Mouse (Mus musculus): Measurements from ENCODE around the gene Ddx41. TPM values are rescaled to one million over a fixed set of nuclear protein-coding genes. Genes with fewer than 3 reads are reported as not detected.
A peak's percentile ranks its signal among the peaks of the same experiment; 100 is the strongest.

Ddx41 gene
- polyA plus RNA-seq, 1 experiment = 71.2 TPM

DNA sequence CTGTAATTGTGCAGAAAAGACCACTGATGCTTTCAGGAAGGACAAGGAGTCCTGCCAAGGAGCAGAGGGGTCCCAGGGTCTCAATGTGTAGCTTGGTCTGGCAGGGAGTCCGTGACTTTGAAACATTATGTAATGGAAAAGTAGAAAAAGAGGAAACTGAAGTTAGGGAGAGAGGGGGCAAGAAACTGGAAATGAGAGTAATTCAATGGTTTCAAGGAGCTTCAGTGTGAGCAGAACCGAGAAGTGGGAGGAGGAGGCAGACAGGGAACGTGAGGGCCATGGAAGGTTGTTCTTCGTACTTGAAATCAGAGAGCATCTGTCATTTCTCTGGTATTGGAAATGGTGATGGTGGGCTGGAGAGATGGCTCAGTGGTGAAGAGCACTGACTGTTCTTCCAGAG is 16.9 kb downstream of the Ddx41 start:
- 67% methylated on average over 4 of the region's 4 CpGs for WGBS
- Histone ChIP-seq H3K4me3 (ENCODE audit: insufficient read depth, low read depth, low read length) (no peak overlapping the region), H3K27me3 (replicated peaks; ENCODE audit: control insufficient read depth, insufficient read depth, low read length) (no peaks in the 10 kb centered on the region), H3K4me1 (ENCODE audit: control insufficient read depth, insufficient read depth, low read length) (no peaks in the 10 kb centered on the region), H3K27ac (ENCODE audit: insufficient read depth, low read depth, low read length) (no peak overlapping the region), H3K36me3 (ENCODE audit: control insufficient read depth, insufficient read depth, low read length) (no peaks in the 10 kb centered on the region)
- no peak for TF ChIP-seq POLR2A (IDR thresholded peaks at IDR 0.05; ENCODE audit: low read depth, low read length)
- no peak for TF ChIP-seq CTCF (conservative IDR thresholded peaks at IDR 0.05; ENCODE audit: insufficient read depth, insufficient read length, low read depth, low read length)
- DNase-seq = no peak

DNA sequence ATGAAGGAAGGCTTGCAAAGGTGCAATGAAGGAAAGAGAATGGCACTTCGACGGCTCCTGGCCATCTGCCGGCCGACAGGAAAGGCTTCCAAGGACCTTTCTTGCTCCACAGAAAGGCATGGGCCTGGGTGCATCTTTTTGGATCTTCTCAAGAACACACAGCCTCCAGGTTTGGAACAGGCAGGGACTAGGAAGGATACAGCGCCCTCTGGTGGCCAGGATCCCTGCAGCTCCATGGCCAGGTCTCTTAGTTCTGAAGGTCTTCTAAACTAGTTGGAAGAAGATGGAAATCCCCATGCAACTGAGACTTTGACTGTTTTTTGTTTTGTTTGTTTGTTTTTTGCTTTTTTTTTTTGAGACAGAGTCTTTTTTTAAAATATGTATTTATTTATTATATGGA is 19.5 kb downstream of the Ddx41 start:
- Histone ChIP-seq H3K27me3 (replicated peaks; ENCODE audit: control insufficient read depth, insufficient read depth, low read length) (no peaks in the 10 kb centered on the region), H3K36me3 (ENCODE audit: control insufficient read depth, insufficient read depth, low read length) (no peaks in the 10 kb centered on the region), H3K4me3 (ENCODE audit: insufficient read depth, low read depth, low read length) (no peak overlapping the region), H3K4me1 (ENCODE audit: control insufficient read depth, insufficient read depth, low read length) (no peaks in the 10 kb centered on the region), H3K27ac (ENCODE audit: insufficient read depth, low read depth, low read length) (no peak overlapping the region)
- DNase-seq = peak; percentile 87
- 1% methylated on average over 5 of the region's 5 CpGs for WGBS
- TF ChIP-seq POLR2A (IDR thresholded peaks at IDR 0.05; ENCODE audit: low read depth, low read length) (no peak), CTCF (conservative IDR thresholded peaks at IDR 0.05; ENCODE audit: insufficient read depth, insufficient read length, low read depth, low read length) (peak; percentile 92)

DNA sequence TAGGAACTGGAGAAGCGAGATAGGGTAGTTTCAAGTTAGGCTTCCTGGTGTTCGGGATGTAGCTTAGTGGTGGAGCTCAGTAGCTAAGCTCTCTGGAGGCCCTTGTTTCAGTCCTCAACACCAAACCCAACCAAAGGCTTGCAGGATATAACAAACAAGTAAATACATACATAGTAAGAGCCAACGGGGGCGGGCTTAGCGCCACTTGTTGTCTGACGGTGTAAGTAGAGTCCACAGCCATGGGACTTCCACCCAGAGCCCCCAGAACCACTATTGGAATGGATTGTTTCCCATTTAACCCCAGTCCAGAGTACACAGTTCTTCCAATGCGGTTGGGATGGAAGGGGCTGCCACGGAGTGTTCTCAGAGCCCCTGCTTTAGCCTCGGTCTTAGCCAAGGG is 22.6 kb downstream of the Ddx41 start:
- Histone ChIP-seq H3K27ac (ENCODE audit: insufficient read depth, low read depth, low read length) (no peak overlapping the region), H3K36me3 (ENCODE audit: control insufficient read depth, insufficient read depth, low read length) (no peaks in the 10 kb centered on the region), H3K27me3 (replicated peaks; ENCODE audit: control insufficient read depth, insufficient read depth, low read length) (no peaks in the 10 kb centered on the region), H3K4me1 (ENCODE audit: control insufficient read depth, insufficient read depth, low read length) (0 out of 2 replicates have a peak, but pooled peaks cover 4% of the 10 kb centered on the region), H3K4me3 (ENCODE audit: insufficient read depth, low read depth, low read length) (no peak overlapping the region)
- 40% methylated on average over 9 of the region's 9 CpGs for WGBS
- TF ChIP-seq POLR2A (IDR thresholded peaks at IDR 0.05; ENCODE audit: low read depth, low read length) (no peak), CTCF (conservative IDR thresholded peaks at IDR 0.05; ENCODE audit: insufficient read depth, insufficient read length, low read depth, low read length) (no peak)
- no peak for DNase-seq

DNA sequence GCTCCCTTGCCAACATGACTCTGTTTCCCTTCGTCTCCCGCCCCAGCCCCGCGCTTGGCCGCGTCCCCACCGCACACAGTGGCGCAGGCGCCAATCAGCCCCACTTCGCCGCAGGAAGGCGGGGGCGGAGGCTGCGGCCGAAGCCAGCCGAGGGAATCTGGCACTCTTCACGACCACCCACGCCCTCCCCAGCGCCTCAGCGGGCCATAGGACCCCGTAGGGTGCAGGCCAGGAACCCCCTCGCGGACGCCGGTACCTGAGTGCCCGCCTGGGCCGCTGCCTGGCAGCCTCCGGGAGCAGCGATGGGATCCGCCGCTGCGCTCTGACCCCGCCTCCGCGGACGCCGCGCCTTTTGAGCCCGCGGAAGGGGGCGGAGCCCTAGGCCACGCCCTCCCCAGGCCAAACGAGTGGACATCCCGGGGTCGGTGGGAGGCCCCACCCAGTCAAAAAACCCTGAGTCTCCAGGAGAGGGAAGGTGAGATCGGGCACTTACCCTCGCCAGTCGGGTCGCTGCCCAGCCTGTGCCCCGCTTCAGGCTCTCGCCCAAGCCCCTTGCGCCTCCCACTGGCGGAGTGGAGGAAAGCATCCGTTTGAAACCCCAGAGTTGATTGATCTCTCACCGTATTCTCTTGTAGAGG is 23.2 kb downstream of the Ddx41 start, which contains the start of gene Pdlim7:
TSS of gene Pdlim7 (minus strand) at position 566 of the 638 bp plus-strand sequence.
- WGBS = under 1% methylated on average over 55 of the region's 55 CpGs
- Histone ChIP-seq H3K27ac (ENCODE audit: insufficient read depth, low read depth, low read length) (peak within 1 kb of the TSS; percentile 67; the same call in 1 of the 2 replicates), H3K4me1 (ENCODE audit: control insufficient read depth, insufficient read depth, low read length) (0 out of 2 replicates have a peak, but pooled peaks cover 4% of the 10 kb centered on the region), H3K36me3 (ENCODE audit: control insufficient read depth, insufficient read depth, low read length) (no peaks in the 10 kb centered on the region), H3K27me3 (replicated peaks; ENCODE audit: control insufficient read depth, insufficient read depth, low read length) (no peaks in the 10 kb centered on the region), H3K4me3 (ENCODE audit: insufficient read depth, low read depth, low read length) (peak within 1 kb of the TSS; percentile 81)
- DNase-seq = peak; percentile 92
- TF ChIP-seq CTCF (conservative IDR thresholded peaks at IDR 0.05; ENCODE audit: insufficient read depth, insufficient read length, low read depth, low read length) = peak; percentile 74
- peak; percentile 94 for TF ChIP-seq POLR2A (IDR thresholded peaks at IDR 0.05; ENCODE audit: low read depth, low read length)

DNA sequence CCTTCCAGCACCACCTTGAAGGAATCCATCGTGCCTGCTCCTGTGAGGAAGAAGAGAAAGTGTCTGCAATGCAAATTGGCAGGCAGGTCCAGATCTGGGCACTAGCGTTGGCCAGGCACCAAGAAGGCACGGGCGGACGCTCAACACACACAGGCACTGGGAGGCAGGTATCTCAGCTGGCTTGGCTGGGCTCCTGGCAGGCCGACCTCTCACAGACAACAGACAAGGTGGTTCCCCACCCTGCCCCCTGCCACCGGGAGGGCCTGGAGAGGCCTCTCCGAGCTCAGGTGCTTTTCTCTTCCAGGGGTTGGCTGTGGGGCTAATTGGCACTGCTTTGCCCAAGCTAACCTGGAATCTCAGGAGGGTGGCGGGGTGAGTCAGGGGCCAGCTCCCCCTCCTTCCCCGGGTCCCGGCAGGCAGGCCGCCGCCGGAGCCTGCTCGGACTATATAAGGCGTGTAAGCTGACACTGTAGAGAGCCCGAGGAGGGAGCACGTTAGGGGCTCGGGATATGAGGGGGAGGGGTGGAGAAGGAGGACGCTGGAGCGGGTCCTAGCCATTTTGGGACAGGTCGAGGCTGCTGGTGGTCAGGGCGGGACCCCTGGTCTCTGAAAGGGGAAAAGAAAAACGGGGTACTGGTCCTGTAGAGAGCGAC is 24.0 kb downstream of the Ddx41 start:
- 2% methylated on average over 25 of the region's 25 CpGs for WGBS
- Histone ChIP-seq H3K27ac (ENCODE audit: insufficient read depth, low read depth, low read length) (no peak overlapping the region), H3K27me3 (replicated peaks; ENCODE audit: control insufficient read depth, insufficient read depth, low read length) (no peaks in the 10 kb centered on the region), H3K4me1 (ENCODE audit: control insufficient read depth, insufficient read depth, low read length) (0 out of 2 replicates have a peak, but pooled peaks cover 4% of the 10 kb centered on the region), H3K4me3 (ENCODE audit: insufficient read depth, low read depth, low read length) (peak overlapping the region; percentile 81), H3K36me3 (ENCODE audit: control insufficient read depth, insufficient read depth, low read length) (no peaks in the 10 kb centered on the region)
- TF ChIP-seq POLR2A (IDR thresholded peaks at IDR 0.05; ENCODE audit: low read depth, low read length) (no peak), CTCF (conservative IDR thresholded peaks at IDR 0.05; ENCODE audit: insufficient read depth, insufficient read length, low read depth, low read length) (no peak)
- DNase-seq = peak; percentile 76

DNA sequence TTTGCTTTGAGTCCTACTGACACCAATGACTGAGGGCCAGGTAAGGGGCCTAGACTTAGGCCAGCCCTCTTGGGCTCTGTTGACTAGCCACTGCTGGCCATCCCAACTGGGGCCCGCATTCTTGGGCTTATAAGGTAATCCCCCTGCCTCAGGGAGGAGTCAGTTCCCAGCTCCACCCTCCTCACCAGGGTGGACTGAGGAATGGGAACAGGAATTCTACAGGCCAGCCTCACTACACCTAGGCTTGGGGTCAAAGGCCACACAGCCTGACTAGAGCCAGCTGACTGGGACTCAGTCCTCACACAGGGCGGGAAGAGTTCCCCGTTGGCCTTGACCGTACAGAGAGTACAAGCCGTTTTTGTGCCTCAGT is 25.0 kb downstream of the Ddx41 start:
- DNase-seq = no peak
- Histone ChIP-seq H3K36me3 (ENCODE audit: control insufficient read depth, insufficient read depth, low read length) (no peaks in the 10 kb centered on the region), H3K27me3 (replicated peaks; ENCODE audit: control insufficient read depth, insufficient read depth, low read length) (no peaks in the 10 kb centered on the region), H3K27ac (ENCODE audit: insufficient read depth, low read depth, low read length) (peak overlapping the region; percentile 81), H3K4me3 (ENCODE audit: insufficient read depth, low read depth, low read length) (no peak overlapping the region), H3K4me1 (ENCODE audit: control insufficient read depth, insufficient read depth, low read length) (0 out of 2 replicates have a peak, but pooled peaks cover 4% of the 10 kb centered on the region)
- TF ChIP-seq CTCF (conservative IDR thresholded peaks at IDR 0.05; ENCODE audit: insufficient read depth, insufficient read length, low read depth, low read length) (no peak), POLR2A (IDR thresholded peaks at IDR 0.05; ENCODE audit: low read depth, low read length) (no peak)
- WGBS = 48% methylated on average over 5 of the region's 5 CpGs
